Mouse (Mus musculus) cortical plate, adult 2 months (tissue): Measurements from ENCODE around the gene Ube2e1.

Source experiments
- CTCF ChIP-seq: fragments of 200-500 bp; IDR thresholded peaks from 2 replicates; pipeline ENCODE4 v1.5.1; 2011; ENCODE audit warnings: mild to moderate bottlenecking, control low read depth, low read length; ENCODE audit not compliant: insufficient read depth; ENCODE audit errors: extremely low read depth
- POLR2A ChIP-seq: fragments of 200-500 bp; IDR thresholded peaks from 2 replicates; pipeline ENCODE4 v1.6.1; 2011; ENCODE audit warnings: mild to moderate bottlenecking, low read length, control low read depth; ENCODE audit not compliant: insufficient read depth; ENCODE audit errors: extremely low read depth

DNA sequence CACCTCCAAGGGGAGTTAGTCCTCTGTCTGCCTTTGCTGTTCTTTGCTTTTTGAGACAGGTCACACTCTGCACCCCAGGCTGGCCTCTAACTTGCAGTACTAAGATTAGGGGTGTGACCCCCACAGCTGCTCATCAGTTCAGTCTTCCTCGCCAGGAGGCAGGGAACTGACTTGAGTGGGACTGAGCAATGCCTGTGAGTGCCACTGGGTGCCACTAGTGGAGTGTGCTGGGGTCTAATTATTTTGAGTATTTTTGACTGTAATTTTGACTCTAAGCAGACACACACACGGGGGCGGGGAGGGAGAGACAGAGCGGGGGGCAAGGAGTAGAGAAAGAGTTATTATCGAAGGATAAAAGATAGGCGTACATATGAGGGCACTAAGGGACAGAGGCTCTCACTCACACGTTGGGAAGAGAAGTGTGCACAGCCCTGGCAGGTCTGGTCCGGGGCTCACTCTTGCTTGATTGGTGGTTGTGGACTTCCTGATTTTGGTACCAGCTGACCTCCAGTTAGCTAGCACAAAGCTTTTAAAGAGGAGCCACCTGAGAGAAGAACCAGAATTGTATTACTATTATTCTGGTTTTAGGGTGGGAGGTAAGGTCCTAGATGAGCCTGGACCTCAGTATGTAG, 46.4 kb upstream of the Ube2e1 start:
- TF ChIP-seq CTCF (peak; percentile 66), POLR2A (no peak)
